Mouse (Mus musculus): ENCODE measurements at regions not wholly inside any gene's neighbourhood (a gene's known extent, or its start where the extent isn't known, plus 50 kb on each side); places are given as distances from the start of the nearest gene placed in this dataset.

DNA sequence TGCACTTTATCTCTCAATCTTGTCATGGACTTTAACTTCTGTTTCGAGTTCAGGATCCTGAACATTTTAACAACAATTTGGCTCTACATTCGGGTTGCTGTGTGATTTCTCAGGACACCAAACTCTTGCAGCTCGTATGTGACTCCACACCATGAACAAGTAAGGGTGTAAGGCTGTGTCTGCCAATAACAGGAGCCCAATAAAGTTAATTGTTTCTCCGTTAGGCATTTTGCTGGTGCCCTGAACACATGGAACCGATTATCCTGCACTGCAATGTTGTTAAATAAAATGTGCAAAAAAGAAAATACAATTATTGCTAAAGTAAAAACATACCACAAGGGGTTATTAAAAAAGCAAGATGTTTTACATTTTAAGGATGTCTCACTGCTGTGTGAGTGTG lies 497.2 kb downstream of the Kcnj2 start:
- no peak for ATAC-seq (ENCODE audit: insufficient read depth, low FRiP score)
- H3K27ac ChIP-seq (ENCODE audit: low read length) = no peak overlapping the region
- no peaks in the 10 kb centered on the region for H3K4me1 ChIP-seq (ENCODE audit: control insufficient read depth, insufficient read depth, low read length)
- 72% methylated on average over 5 of the region's 5 CpGs for WGBS
- no peaks in the 10 kb centered on the region for H3K27me3 ChIP-seq (ENCODE audit: control insufficient read depth, insufficient read depth, low read length)
- no peak overlapping the region for H3K4me3 ChIP-seq (replicated peaks; ENCODE audit: low read length)
- no peaks in the 10 kb centered on the region for H3K9me3 ChIP-seq (replicated peaks; ENCODE audit: control insufficient read depth, low read length)
- no peak overlapping the region for H3K4me2 ChIP-seq (ENCODE audit: low read depth, low read length)
- H3K9ac ChIP-seq (ENCODE audit: low read length) = no peak overlapping the region
- H3K36me3 ChIP-seq (ENCODE audit: control insufficient read depth, insufficient read depth, low read length) = no peaks in the 10 kb centered on the region

DNA sequence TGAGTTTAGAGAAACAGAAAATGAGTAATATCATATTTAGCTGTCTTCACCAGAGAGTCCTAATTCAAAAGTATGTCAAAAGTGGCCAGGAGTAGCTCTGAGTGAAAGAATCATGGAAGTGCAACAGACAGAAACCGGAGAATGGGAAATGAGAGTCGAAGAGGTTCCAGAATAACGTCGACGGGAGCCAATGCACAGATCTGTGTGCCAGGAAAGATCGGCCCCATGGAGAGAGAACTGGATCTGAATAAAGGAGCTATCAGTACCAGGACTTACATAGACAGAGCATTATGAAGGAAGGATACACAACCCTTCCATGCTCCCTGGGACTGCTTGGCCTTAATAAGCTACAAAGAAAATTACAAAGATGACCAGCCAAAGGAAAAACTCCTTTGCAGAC lies 502.1 kb downstream of the Kcnj2 start:
- H3K36me3 ChIP-seq (ENCODE audit: control insufficient read depth, insufficient read depth, low read length) = no peaks in the 10 kb centered on the region
- H3K9ac ChIP-seq (ENCODE audit: low read length) = no peak overlapping the region
- no peak overlapping the region for H3K27ac ChIP-seq (ENCODE audit: low read length)
- H3K27me3 ChIP-seq (ENCODE audit: control insufficient read depth, insufficient read depth, low read length) = no peaks in the 10 kb centered on the region
- WGBS = 90% methylated on average over 6 of the region's 6 CpGs
- no peaks in the 10 kb centered on the region for H3K9me3 ChIP-seq (replicated peaks; ENCODE audit: control insufficient read depth, low read length)
- no peak overlapping the region for H3K4me3 ChIP-seq (replicated peaks; ENCODE audit: low read length)
- no peaks in the 10 kb centered on the region for H3K4me1 ChIP-seq (ENCODE audit: control insufficient read depth, insufficient read depth, low read length)
- ATAC-seq (ENCODE audit: insufficient read depth, low FRiP score) = no peak
- no peak overlapping the region for H3K4me2 ChIP-seq (ENCODE audit: low read depth, low read length)

DNA sequence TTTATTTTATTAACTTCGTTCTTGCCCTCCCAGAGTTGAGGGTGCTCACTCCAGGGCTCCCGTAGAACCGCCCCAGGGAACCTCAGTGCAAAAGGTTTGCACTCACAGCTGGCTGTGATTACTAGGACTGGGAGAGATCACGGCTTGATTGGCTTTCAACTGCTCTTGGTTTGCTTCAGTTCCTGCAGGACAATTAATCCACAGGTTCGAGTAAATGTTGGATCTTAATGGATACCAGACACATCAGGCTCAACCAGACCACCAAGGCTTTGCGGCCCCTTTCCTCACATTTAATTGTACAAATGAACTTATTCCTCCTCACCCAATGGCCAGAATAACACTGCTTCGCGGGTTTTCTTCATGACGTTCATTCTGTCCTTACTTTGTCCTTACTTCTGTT lies 502.9 kb downstream of the Kcnj2 start:
- Histone ChIP-seq H3K27ac (ENCODE audit: low read length) (no peak overlapping the region), H3K36me3 (ENCODE audit: control insufficient read depth, insufficient read depth, low read length) (no peaks in the 10 kb centered on the region), H3K27me3 (ENCODE audit: control insufficient read depth, insufficient read depth, low read length) (no peaks in the 10 kb centered on the region), H3K4me3 (replicated peaks; ENCODE audit: low read length) (no peak overlapping the region), H3K4me1 (ENCODE audit: control insufficient read depth, insufficient read depth, low read length) (no peaks in the 10 kb centered on the region), H3K9ac (ENCODE audit: low read length) (no peak overlapping the region), H3K9me3 (replicated peaks; ENCODE audit: control insufficient read depth, low read length) (no peaks in the 10 kb centered on the region), H3K4me2 (ENCODE audit: low read depth, low read length) (no peak overlapping the region)
- ATAC-seq (ENCODE audit: insufficient read depth, low FRiP score) = no peak
- 74% methylated on average over 9 of the region's 9 CpGs for WGBS

DNA sequence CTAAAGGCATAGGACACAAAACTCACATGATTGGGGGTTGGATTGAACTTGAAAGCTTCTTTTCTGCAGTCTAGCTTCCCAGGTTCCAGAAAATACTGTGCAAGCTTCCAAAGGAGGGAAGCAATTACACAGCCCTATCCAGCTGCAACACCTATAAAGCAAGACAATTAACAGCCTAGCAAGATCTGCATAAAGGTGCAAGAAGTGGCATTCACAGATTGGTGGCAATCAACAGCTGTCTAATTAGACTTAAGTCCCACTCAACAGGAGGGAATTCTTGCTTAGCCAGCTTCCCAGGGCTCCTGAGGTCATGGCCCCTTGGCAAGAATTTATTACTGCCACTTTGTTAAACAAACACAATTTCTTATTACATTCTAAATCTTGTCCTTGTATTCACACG lies 511.9 kb downstream of the Kcnj2 start:
- ATAC-seq (ENCODE audit: insufficient read depth, low FRiP score) = no peak
- Histone ChIP-seq H3K4me2 (ENCODE audit: low read depth, low read length) (no peak overlapping the region), H3K27me3 (ENCODE audit: control insufficient read depth, insufficient read depth, low read length) (no peaks in the 10 kb centered on the region), H3K4me1 (ENCODE audit: control insufficient read depth, insufficient read depth, low read length) (no peaks in the 10 kb centered on the region), H3K9me3 (replicated peaks; ENCODE audit: control insufficient read depth, low read length) (no peaks in the 10 kb centered on the region), H3K27ac (ENCODE audit: low read length) (no peak overlapping the region), H3K4me3 (replicated peaks; ENCODE audit: low read length) (no peak overlapping the region), H3K36me3 (ENCODE audit: control insufficient read depth, insufficient read depth, low read length) (no peaks in the 10 kb centered on the region), H3K9ac (ENCODE audit: low read length) (no peak overlapping the region)
- WGBS = 16% methylated on average over 1 of the region's 1 CpGs

DNA sequence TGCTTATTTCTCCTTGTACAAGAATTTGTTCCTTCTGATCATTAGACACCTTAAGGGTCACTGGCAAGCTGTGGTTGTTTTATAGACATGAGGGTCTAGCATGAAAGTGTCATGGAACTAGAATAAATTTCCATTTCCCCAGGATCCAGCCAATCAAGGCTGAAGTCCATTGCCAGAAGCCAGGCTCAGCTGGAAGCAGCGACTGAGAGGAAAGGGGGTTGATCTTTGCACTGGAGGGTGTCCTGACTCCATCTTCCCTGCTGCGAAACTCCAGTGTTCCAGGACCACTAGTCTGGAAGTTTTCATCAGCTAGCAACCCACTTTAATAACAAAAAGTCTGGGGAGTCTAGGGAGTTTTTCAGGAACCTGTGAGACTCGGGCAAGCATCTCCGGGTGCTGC lies 517.0 kb downstream of the Kcnj2 start:
- 63% methylated on average over 4 of the region's 4 CpGs for WGBS

DNA sequence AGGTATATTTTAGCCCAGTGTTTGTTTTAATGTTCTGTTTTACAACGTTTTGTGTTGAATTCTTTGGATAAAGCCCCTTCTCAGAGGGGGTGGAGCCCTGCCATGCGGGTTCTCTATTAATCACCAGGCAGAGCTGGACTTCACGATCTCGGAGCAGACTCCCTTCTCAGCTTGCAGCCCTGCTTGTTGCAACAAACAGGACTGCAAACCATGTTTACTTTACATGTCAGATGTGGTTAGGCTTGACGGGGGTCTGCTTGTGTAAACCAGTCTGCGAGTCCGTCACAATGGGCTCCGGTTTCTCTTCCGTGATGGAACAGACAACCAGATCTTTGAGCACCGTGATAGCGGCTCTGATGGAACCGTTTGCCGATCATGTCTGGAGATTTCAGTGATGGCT lies 517.6 kb downstream of the Kcnj2 start:
- no peaks in the 10 kb centered on the region for H3K36me3 ChIP-seq (ENCODE audit: control insufficient read depth, insufficient read depth, low read length)
- H3K4me3 ChIP-seq (replicated peaks; ENCODE audit: low read length) = peak overlapping the region; percentile 31
- H3K4me1 ChIP-seq (ENCODE audit: control insufficient read depth, insufficient read depth, low read length) = no peaks in the 10 kb centered on the region
- no peaks in the 10 kb centered on the region for H3K9me3 ChIP-seq (replicated peaks; ENCODE audit: control insufficient read depth, low read length)
- H3K27ac ChIP-seq (ENCODE audit: low read length) = no peak overlapping the region
- H3K9ac ChIP-seq (ENCODE audit: low read length) = 0 out of 2 replicates have a peak overlapping the region, but pooled peaks have one; percentile 15
- WGBS = 9% methylated on average over 13 of the region's 13 CpGs
- no peaks in the 10 kb centered on the region for H3K27me3 ChIP-seq (ENCODE audit: control insufficient read depth, insufficient read depth, low read length)
- H3K4me2 ChIP-seq (ENCODE audit: low read depth, low read length) = peak overlapping the region; percentile 56
- no peak for ATAC-seq (ENCODE audit: insufficient read depth, low FRiP score)

More for the DNA sequence above, 517.0 kb downstream of the Kcnj2 start:
- ATAC-seq (ENCODE audit: insufficient read depth, low FRiP score) = no peak
- Histone ChIP-seq H3K4me3 (replicated peaks; ENCODE audit: low read length) (no peak overlapping the region), H3K9me3 (replicated peaks; ENCODE audit: control insufficient read depth, low read length) (no peaks in the 10 kb centered on the region), H3K27ac (ENCODE audit: low read length) (no peak overlapping the region), H3K27me3 (ENCODE audit: control insufficient read depth, insufficient read depth, low read length) (no peaks in the 10 kb centered on the region), H3K4me2 (ENCODE audit: low read depth, low read length) (peak overlapping the region; percentile 56; the same call in 1 of the 2 replicates), H3K9ac (ENCODE audit: low read length) (no peak overlapping the region), H3K36me3 (ENCODE audit: control insufficient read depth, insufficient read depth, low read length) (no peaks in the 10 kb centered on the region), H3K4me1 (ENCODE audit: control insufficient read depth, insufficient read depth, low read length) (no peaks in the 10 kb centered on the region)

DNA sequence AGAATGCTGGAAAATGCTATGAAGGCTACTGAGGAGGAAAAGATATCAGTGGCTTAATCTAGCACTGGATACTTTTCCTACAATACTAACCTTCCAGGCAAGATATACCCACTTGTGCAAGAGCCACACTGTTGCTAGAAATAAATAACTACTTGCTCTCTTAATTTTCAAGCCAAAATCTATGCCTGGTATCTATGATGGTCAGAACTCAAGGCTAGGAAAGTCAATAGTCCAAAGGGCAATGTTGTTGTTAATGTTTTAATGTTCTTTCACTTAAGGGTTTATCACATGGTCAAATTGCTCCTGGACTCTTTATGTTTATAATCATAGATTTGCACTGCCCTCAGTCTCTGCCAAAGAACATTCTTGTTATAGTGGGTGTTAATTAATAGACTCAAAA lies 533.5 kb downstream of the Kcnj2 start:
- Histone ChIP-seq H3K9me3 (replicated peaks; ENCODE audit: control insufficient read depth, low read length) (no peaks in the 10 kb centered on the region), H3K4me2 (ENCODE audit: low read depth, low read length) (no peak overlapping the region), H3K4me1 (ENCODE audit: control insufficient read depth, insufficient read depth, low read length) (no peaks in the 10 kb centered on the region), H3K27me3 (ENCODE audit: control insufficient read depth, insufficient read depth, low read length) (no peaks in the 10 kb centered on the region), H3K4me3 (replicated peaks; ENCODE audit: low read length) (no peak overlapping the region), H3K36me3 (ENCODE audit: control insufficient read depth, insufficient read depth, low read length) (no peaks in the 10 kb centered on the region), H3K9ac (ENCODE audit: low read length) (no peak overlapping the region), H3K27ac (ENCODE audit: low read length) (no peak overlapping the region)
- ATAC-seq (ENCODE audit: insufficient read depth, low FRiP score) = no peak

DNA sequence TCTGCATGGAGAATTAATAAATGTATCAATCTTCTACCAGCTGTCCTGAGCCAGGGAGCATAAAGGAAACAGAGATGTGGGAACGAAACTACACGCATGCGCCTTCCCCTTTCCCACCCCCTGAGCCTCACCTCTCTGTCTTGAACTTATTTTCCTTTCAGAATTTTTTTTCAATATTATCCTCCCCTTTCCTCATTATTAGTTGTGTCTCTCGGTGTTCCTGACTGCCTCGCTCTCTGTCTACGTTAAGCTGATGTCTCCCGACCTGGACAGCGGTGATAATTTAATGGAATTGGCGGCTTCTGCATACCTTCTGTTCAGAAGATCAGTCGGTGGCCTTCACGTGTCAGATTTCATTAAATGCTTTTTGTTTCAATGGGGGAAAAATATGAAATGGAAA lies 539.2 kb downstream of the Kcnj2 start:
- Histone ChIP-seq H3K36me3 (ENCODE audit: control insufficient read depth, insufficient read depth, low read length) (no peaks in the 10 kb centered on the region), H3K27ac (ENCODE audit: low read length) (no peak overlapping the region), H3K9me3 (replicated peaks; ENCODE audit: control insufficient read depth, low read length) (no peaks in the 10 kb centered on the region), H3K27me3 (ENCODE audit: control insufficient read depth, insufficient read depth, low read length) (no peaks in the 10 kb centered on the region), H3K4me1 (ENCODE audit: control insufficient read depth, insufficient read depth, low read length) (no peaks in the 10 kb centered on the region), H3K4me3 (replicated peaks; ENCODE audit: low read length) (no peak overlapping the region), H3K9ac (ENCODE audit: low read length) (no peak overlapping the region), H3K4me2 (ENCODE audit: low read depth, low read length) (no peak overlapping the region)
- 75% methylated on average over 11 of the region's 11 CpGs for WGBS
- ATAC-seq (ENCODE audit: insufficient read depth, low FRiP score) = no peak

DNA sequence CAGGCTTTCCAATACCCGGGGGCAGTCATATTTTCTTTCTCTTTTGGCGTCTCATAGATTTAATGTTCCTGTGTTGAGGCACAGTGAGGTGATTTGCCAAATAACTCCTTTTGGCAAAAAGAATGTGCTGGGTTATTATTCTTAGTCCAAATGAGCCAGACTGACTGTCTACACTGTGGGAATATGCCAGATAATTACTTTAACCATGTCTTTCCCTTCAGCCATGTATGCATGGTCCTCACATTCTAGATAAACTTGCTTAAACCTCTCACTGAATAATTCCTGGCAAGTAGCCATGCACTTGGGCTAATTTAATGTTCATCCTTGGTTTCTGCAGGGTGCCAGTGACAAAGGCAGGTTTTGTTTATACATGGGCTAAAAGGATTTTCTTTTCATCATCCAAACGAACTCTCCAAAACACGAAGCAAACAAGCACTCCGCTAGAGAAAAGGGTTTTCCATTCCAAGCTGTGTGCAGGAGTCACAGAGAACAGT lies 544.6 kb downstream of the Kcnj2 start:
- no peak overlapping the region for H3K9ac ChIP-seq (ENCODE audit: low read length)
- H3K4me1 ChIP-seq (ENCODE audit: control insufficient read depth, insufficient read depth, low read length) = no peaks in the 10 kb centered on the region
- no peaks in the 10 kb centered on the region for H3K36me3 ChIP-seq (ENCODE audit: control insufficient read depth, insufficient read depth, low read length)
- 50% methylated on average over 5 of the region's 5 CpGs for WGBS
- H3K27ac ChIP-seq (ENCODE audit: low read length) = no peak overlapping the region
- H3K9me3 ChIP-seq (replicated peaks; ENCODE audit: control insufficient read depth, low read length) = no peaks in the 10 kb centered on the region
- no peak overlapping the region for H3K4me2 ChIP-seq (ENCODE audit: low read depth, low read length)
- no peak overlapping the region for H3K4me3 ChIP-seq (replicated peaks; ENCODE audit: low read length)
- no peaks in the 10 kb centered on the region for H3K27me3 ChIP-seq (ENCODE audit: control insufficient read depth, insufficient read depth, low read length)
- ATAC-seq (ENCODE audit: insufficient read depth, low FRiP score) = no peak

DNA sequence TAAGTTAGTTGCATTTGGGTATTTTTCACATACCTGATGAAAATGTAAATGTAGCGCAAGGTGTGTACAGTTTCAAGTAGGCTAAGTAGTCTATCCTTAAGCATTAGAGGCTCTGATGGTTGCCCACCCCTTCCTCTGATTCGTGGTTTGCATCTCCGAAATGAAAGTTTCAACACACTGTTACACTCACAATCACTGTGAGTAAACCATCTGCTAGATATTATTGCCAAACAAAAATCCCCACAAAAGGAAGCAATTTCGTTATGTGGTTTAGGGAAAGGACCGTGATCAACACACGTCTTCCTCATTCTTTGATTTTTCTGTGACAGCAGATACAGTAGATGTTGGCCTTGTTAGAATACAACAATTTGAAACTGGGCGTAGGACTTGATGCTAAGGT lies 577.6 kb downstream of the Kcnj2 start:
- Histone ChIP-seq H3K36me3 (ENCODE audit: control insufficient read depth, insufficient read depth, low read length) (no peaks in the 10 kb centered on the region), H3K9ac (ENCODE audit: low read length) (no peak overlapping the region), H3K4me3 (replicated peaks; ENCODE audit: low read length) (no peak overlapping the region), H3K4me1 (ENCODE audit: control insufficient read depth, insufficient read depth, low read length) (no peaks in the 10 kb centered on the region), H3K27ac (ENCODE audit: low read length) (no peak overlapping the region), H3K4me2 (ENCODE audit: low read depth, low read length) (no peak overlapping the region), H3K27me3 (ENCODE audit: control insufficient read depth, insufficient read depth, low read length) (no peaks in the 10 kb centered on the region), H3K9me3 (replicated peaks; ENCODE audit: control insufficient read depth, low read length) (no peaks in the 10 kb centered on the region)
- 85% methylated on average over 7 of the region's 7 CpGs for WGBS
- ATAC-seq (ENCODE audit: insufficient read depth, low FRiP score) = no peak
